Mouse (Mus musculus) ES-E14 (cell line): ENCODE data around the gene 4930579F01Rik.

Experiments
- HCFC1 ChIP-seq: IDR thresholded peaks from 2 replicates; pipeline ENCODE4 v1.6.1; 2012; ENCODE audit warnings: low read length, inconsistent platforms, borderline replicate concordance; ENCODE audit not compliant: insufficient read depth
- MAFK ChIP-seq: IDR thresholded peaks from 2 replicates; pipeline ENCODE4 v1.6.1; 2014; ENCODE audit warnings: mild to moderate bottlenecking, low read depth, low read length, inconsistent platforms; ENCODE audit not compliant: insufficient read depth
- ZC3H11A ChIP-seq: IDR thresholded peaks from 2 replicates; pipeline ENCODE4 v1.6.1; 2012; ENCODE audit warnings: low read depth, mild to moderate bottlenecking, inconsistent platforms, low read length, borderline replicate concordance
- ZNF384 ChIP-seq: IDR thresholded peaks from 2 replicates; pipeline ENCODE4 v1.6.1; 2012; ENCODE audit warnings: low read depth, low read length, inconsistent platforms

DNA sequence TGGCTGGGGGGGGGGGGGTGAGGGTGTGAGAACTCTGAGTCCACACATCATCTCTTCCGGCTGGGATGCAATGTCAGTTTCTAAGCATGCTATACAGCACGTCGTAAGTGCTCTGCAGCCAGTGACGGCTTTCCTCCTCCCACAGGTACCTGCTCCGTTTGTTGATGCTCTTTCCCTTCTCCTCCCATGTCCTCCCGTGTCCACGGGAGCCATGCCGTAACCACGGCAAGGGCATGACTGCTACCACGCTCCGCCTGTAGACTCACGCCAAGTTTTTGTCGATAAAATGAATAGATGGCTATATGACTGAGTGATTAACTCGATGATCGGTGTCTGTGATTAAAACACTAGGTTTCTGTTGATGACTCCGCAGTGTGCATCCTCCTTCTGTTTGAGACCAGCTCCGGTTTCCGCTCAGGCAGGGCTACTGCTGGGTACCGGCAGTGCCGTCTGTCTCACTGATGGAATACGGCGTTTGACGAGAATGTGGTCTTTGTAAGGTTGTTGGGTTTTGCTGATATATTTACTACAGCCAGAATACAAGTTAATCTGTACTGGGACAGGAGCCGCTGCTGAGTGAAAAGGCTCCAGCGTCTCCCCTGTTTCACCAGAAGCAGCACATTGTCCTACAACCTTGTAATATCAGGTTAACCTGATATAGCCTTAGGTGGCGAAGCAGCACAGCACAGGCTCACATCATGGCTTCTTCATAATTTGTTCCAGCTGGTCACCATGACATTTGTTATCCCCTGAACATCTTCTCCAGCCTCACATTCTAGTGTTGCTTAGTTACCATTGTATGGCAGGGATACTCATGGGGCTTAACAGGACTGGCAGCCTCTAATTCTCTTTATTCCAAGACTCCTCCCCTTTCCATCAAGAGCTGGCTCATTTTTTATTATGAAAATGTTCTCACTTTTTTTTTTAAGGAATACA lies 7.4 kb downstream of the 4930579F01Rik start:
- TF ChIP-seq ZC3H11A (no peak), ZNF384 (no peak), HCFC1 (no peak), MAFK (no peak)
